ENCODE assay signal across 8 mouse cellular contexts in genomic region chr11:100960540-100960939, GRCm38 (mm10). TPM values are rescaled to one million over a fixed set of nuclear protein-coding genes. Genes with fewer than 3 reads are reported as not detected.
DNase-seq lines count a peak whose midpoint lies in the region; ATAC-seq and TF ChIP-seq lines count a peak whose summit lies in the region.

No protein-coding gene starts in this region.

- H3K4me3 ChIP-seq in megakaryocyte, embryonic 14.5 days (replicated peaks), result peak overlapping the region; percentile 14
- peak overlapping the region; percentile 5; the same call in 1 of the 2 replicates for H3K4me3 ChIP-seq in brown adipose tissue, adult 24 weeks (ENCODE audit: insufficient read depth, low read depth, low read length)
- H3K4me3 ChIP-seq in forebrain, embryonic 13.5 days, result no peak overlapping the region
- no peak overlapping the region for H3K4me3 ChIP-seq in limb, embryonic 14.5 days (replicated peaks; ENCODE audit: low read length)
- no peak overlapping the region for H3K4me3 ChIP-seq in midbrain, embryonic 13.5 days (replicated peaks)

- peaks cover 4% of the 10 kb centered on the region for H3K27me3 ChIP-seq in megakaryocyte, embryonic 14.5 days (replicated peaks)
- peaks cover 45% of the 10 kb centered on the region for H3K27me3 ChIP-seq in forebrain, embryonic 13.5 days
- peaks cover 18% of the 10 kb centered on the region for H3K27me3 ChIP-seq in limb, embryonic 14.5 days (ENCODE audit: control insufficient read depth, insufficient read depth, low read length)
- H3K27me3 ChIP-seq in midbrain, embryonic 13.5 days, result peaks cover 36% of the 10 kb centered on the region

- WGBS in forebrain, embryonic 13.5 days, result 12% methylated on average over 6 of the region's 6 CpGs
- WGBS in limb, embryonic 14.5 days, result 19% methylated on average over 6 of the region's 6 CpGs
- WGBS in midbrain, embryonic 13.5 days, result 6% methylated on average over 6 of the region's 6 CpGs

- no peaks in the 10 kb centered on the region for H3K9me3 ChIP-seq in megakaryocyte, embryonic 14.5 days
- H3K9me3 ChIP-seq in forebrain, embryonic 13.5 days (replicated peaks), result no peaks in the 10 kb centered on the region
- no peaks in the 10 kb centered on the region for H3K9me3 ChIP-seq in limb, embryonic 14.5 days (ENCODE audit: control insufficient read depth, low read length)
- H3K9me3 ChIP-seq in midbrain, embryonic 13.5 days, result no peaks in the 10 kb centered on the region

- DNase-seq in heart, postnatal 4 days, result peak; percentile 86
- DNase-seq in limb, embryonic 14.5 days (ENCODE audit: low spot score), result peak; percentile 63
- no peak for DNase-seq in layer of hippocampus, adult 18-20 months (ENCODE audit: low spot score in 2 of 2)

- H3K9ac ChIP-seq in forebrain, embryonic 13.5 days, result no peak overlapping the region
- H3K9ac ChIP-seq in limb, embryonic 14.5 days (ENCODE audit: low read depth, low read length, severe bottlenecking), result no peak overlapping the region
- no peak overlapping the region for H3K9ac ChIP-seq in midbrain, embryonic 13.5 days (replicated peaks)

- H3K4me2 ChIP-seq in forebrain, embryonic 13.5 days, result 0 out of 2 replicates have a peak overlapping the region, but pooled peaks have one; percentile 1
- no peak overlapping the region for H3K4me2 ChIP-seq in limb, embryonic 14.5 days (replicated peaks; ENCODE audit: low read depth, low read length, severe bottlenecking)
- H3K4me2 ChIP-seq in midbrain, embryonic 13.5 days (replicated peaks), result peak overlapping the region; percentile 17

- H3K4me1 ChIP-seq in megakaryocyte, embryonic 14.5 days, result peaks cover 80% of the 10 kb centered on the region
- peaks cover 16% of the 10 kb centered on the region for H3K4me1 ChIP-seq in brown adipose tissue, adult 24 weeks (ENCODE audit: control insufficient read depth, insufficient read depth, insufficient read length, low read length)
- H3K4me1 ChIP-seq in forebrain, embryonic 13.5 days, result peaks cover 11% of the 10 kb centered on the region
- H3K4me1 ChIP-seq in limb, embryonic 14.5 days (ENCODE audit: control insufficient read depth, insufficient read depth, low read length), result peaks cover 31% of the 10 kb centered on the region
- peaks cover 11% of the 10 kb centered on the region for H3K4me1 ChIP-seq in midbrain, embryonic 13.5 days (replicated peaks)

- H3K27ac ChIP-seq in brown adipose tissue, adult 24 weeks (replicated peaks; ENCODE audit: low read depth, low read length), result peak overlapping the region; percentile 86
- no peak overlapping the region for H3K27ac ChIP-seq in forebrain, embryonic 13.5 days
- H3K27ac ChIP-seq in limb, embryonic 14.5 days (replicated peaks; ENCODE audit: low read depth, low read length), result no peak overlapping the region
- H3K27ac ChIP-seq in midbrain, embryonic 13.5 days, result no peak overlapping the region

- no peak for ATAC-seq in megakaryocyte, adult 5-6 weeks (ENCODE audit: poor library complexity, severe bottlenecking)
- peak; percentile 80 for ATAC-seq in forebrain, embryonic 13.5 days
- ATAC-seq in limb, embryonic 14.5 days (ENCODE audit: low FRiP score, low read depth), result no peak
- ATAC-seq in midbrain, embryonic 13.5 days, result peak; percentile 89

- peaks cover 42% of the 10 kb centered on the region for H3K36me3 ChIP-seq in megakaryocyte, embryonic 14.5 days (replicated peaks; ENCODE audit: low read length)
- no peaks in the 10 kb centered on the region for H3K36me3 ChIP-seq in forebrain, embryonic 13.5 days (ENCODE audit: poor library complexity, severe bottlenecking)
- H3K36me3 ChIP-seq in limb, embryonic 14.5 days (ENCODE audit: control insufficient read depth, insufficient read depth, low read length), result peaks cover 22% of the 10 kb centered on the region
- no peaks in the 10 kb centered on the region for H3K36me3 ChIP-seq in midbrain, embryonic 13.5 days

- TF ChIP-seq POLR2A in limb, embryonic 14.5 days (IDR thresholded peaks at IDR 0.05; ENCODE audit: borderline replicate concordance, extremely low read depth, insufficient read depth, insufficient read length), result no peak

RNA-seq across cellular contexts. Expression of gene Cavin1, which starts 10.1 kb away (rescaled TPM):
- polyA plus RNA-seq in megakaryocyte, embryonic 14.5 days (2012; ENCODE audit: insufficient read depth, low replicate concordance), result 24.1 and 43.9 TPM in 2 replicates
- not detected in 2 replicates for total RNA-seq in megakaryocyte, adult 5-6 weeks (2015)
- 0.15 TPM in 1 of 2 replicates, not detected in the other for total RNA-seq in megakaryocyte, adult 5-6 weeks (2017)
- 242 and 279 TPM in 2 replicates for polyA plus RNA-seq in brown adipose tissue, adult 24 weeks (2012; ENCODE audit: insufficient read depth, insufficient read length, missing spikeins)
- polyA plus RNA-seq in forebrain, embryonic 13.5 days (2015; fragmentation: Nextera tagmentation; extraction: Ambion mirVana), result 19.5 and 23.4 TPM in 2 replicates
- total RNA-seq in heart, postnatal 4 days (2021), result 100 to 1,000 TPM; 479 to 498 TPM
- 81.3 and 96.8 TPM in 2 replicates for polyA plus RNA-seq in limb, embryonic 14.5 days (2012; rRNA removed)
- polyA plus RNA-seq in limb, embryonic 14.5 days (2014; fragmentation: Nextera tagmentation; extraction: Ambion mirVana), result 128 and 135 TPM in 2 replicates
- polyA plus RNA-seq in midbrain, embryonic 13.5 days (2015; fragmentation: Nextera tagmentation; extraction: Ambion mirVana), result 28.3 and 30.4 TPM in 2 replicates
- 10 to 100 TPM; 15.8 to 16.0 TPM for total RNA-seq in layer of hippocampus, adult 18-20 months (2021)

RNA-seq across cellular contexts. Expression of gene Stat3, which starts 21.2 kb away (rescaled TPM):
- 63.3 and 82.6 TPM in 2 replicates for polyA plus RNA-seq in megakaryocyte, embryonic 14.5 days (2012; ENCODE audit: insufficient read depth, low replicate concordance)
- total RNA-seq in megakaryocyte, adult 5-6 weeks (2015), result 61.5 and 79.5 TPM in 2 replicates
- total RNA-seq in megakaryocyte, adult 5-6 weeks (2017), result 103 and 184 TPM in 2 replicates
- polyA plus RNA-seq in brown adipose tissue, adult 24 weeks (2012; ENCODE audit: insufficient read depth, insufficient read length, missing spikeins), result 18.8 and 20.9 TPM in 2 replicates
- polyA plus RNA-seq in forebrain, embryonic 13.5 days (2015; fragmentation: Nextera tagmentation; extraction: Ambion mirVana), result 24.6 and 29.1 TPM in 2 replicates
- total RNA-seq in heart, postnatal 4 days (2021), result 100 to 1,000 TPM; 111 to 115 TPM
- 56.1 and 66.2 TPM in 2 replicates for polyA plus RNA-seq in limb, embryonic 14.5 days (2012; rRNA removed)
- 63.0 and 65.9 TPM in 2 replicates for polyA plus RNA-seq in limb, embryonic 14.5 days (2014; fragmentation: Nextera tagmentation; extraction: Ambion mirVana)
- polyA plus RNA-seq in midbrain, embryonic 13.5 days (2015; fragmentation: Nextera tagmentation; extraction: Ambion mirVana), result 28.7 and 34.3 TPM in 2 replicates
- 10 to 100 TPM; 35.5 to 35.9 TPM for total RNA-seq in layer of hippocampus, adult 18-20 months (2021)

RNA-seq across cellular contexts. Expression of gene Atp6v0a1, which starts 48.7 kb away (rescaled TPM):
- 90.5 and 153 TPM in 2 replicates for polyA plus RNA-seq in megakaryocyte, embryonic 14.5 days (2012; ENCODE audit: insufficient read depth, low replicate concordance)
- total RNA-seq in megakaryocyte, adult 5-6 weeks (2015), result 40.2 and 42.9 TPM in 2 replicates
- total RNA-seq in megakaryocyte, adult 5-6 weeks (2017), result 35.2 and 46.1 TPM in 2 replicates
- 26.1 and 26.7 TPM in 2 replicates for polyA plus RNA-seq in brown adipose tissue, adult 24 weeks (2012; ENCODE audit: insufficient read depth, insufficient read length, missing spikeins)
- 52.9 and 56.3 TPM in 2 replicates for polyA plus RNA-seq in forebrain, embryonic 13.5 days (2015; fragmentation: Nextera tagmentation; extraction: Ambion mirVana)
- total RNA-seq in heart, postnatal 4 days (2021), result 100 to 1,000 TPM; 112 to 115 TPM
- 60.9 and 72.8 TPM in 2 replicates for polyA plus RNA-seq in limb, embryonic 14.5 days (2012; rRNA removed)
- 31.8 and 32.7 TPM in 2 replicates for polyA plus RNA-seq in limb, embryonic 14.5 days (2014; fragmentation: Nextera tagmentation; extraction: Ambion mirVana)
- 87.6 and 90.8 TPM in 2 replicates for polyA plus RNA-seq in midbrain, embryonic 13.5 days (2015; fragmentation: Nextera tagmentation; extraction: Ambion mirVana)
- total RNA-seq in layer of hippocampus, adult 18-20 months (2021), result 100 to 1,000 TPM; 421 to 426 TPM

Comparison
In these comparisons a context has a peak if more than half of its experiments do, and no peak if none do; other contexts are left out.
1. H3K4me3 ChIP-seq: peak in megakaryocyte, embryonic 14.5 days (single experiment) and brown adipose tissue, adult 24 weeks (single experiment); none in forebrain, embryonic 13.5 days (single experiment), limb, embryonic 14.5 days (single experiment) and midbrain, embryonic 13.5 days (single experiment).
2. ATAC-seq: peak in forebrain, embryonic 13.5 days (single experiment) and midbrain, embryonic 13.5 days (single experiment); none in megakaryocyte, adult 5-6 weeks (single experiment) and limb, embryonic 14.5 days (single experiment).
3. DNase-seq: peak in heart, postnatal 4 days (single experiment) and limb, embryonic 14.5 days (single experiment); none in layer of hippocampus, adult 18-20 months (0 of 2).